Mouse (Mus musculus) bone marrow macrophage, adult 2 months (primary cell): Measurements from ENCODE around the gene Scn3a.

Experiments
- CTCF ChIP-seq: IDR thresholded peaks from 2 replicates; pipeline ENCODE4 v1.5.1; 2012; ENCODE audit warnings: low read depth, mild to moderate bottlenecking, low read length, moderate library complexity
- POLR2A ChIP-seq: IDR thresholded peaks from 2 replicates; pipeline ENCODE4 v1.6.1; 2012; ENCODE audit warnings: mild to moderate bottlenecking, low read depth, low read length, borderline replicate concordance

- no peak for TF ChIP-seq CTCF
- TF ChIP-seq POLR2A = no peak
These were observed 24.4 kb downstream of the Scn3a start for GRCm38 (mm10) chr2:65542906-65543592.
